Comparison of ENCODE assay signal across 8 mouse cellular contexts in genomic region chr12:29723722-29724338, GRCm38 (mm10).
DNase-seq lines count a peak whose midpoint lies in the region; ATAC-seq and TF ChIP-seq lines count a peak whose summit lies in the region.
"Had no signal": no experiment of that assay in that cellular context is flagged by ENCODE, and none has a peak within 500 bp of the region (broad histone marks: within the 10 kb centered on the region; RNA-seq: fewer than 3 reads in every experiment).

No protein-coding gene starts in this region.

- no peaks in the 10 kb centered on the region for H3K27me3 ChIP-seq in cerebellum, adult 2 months (ENCODE audit: control insufficient read depth, insufficient read depth, low read length)
- H3K27me3 ChIP-seq in forebrain, embryonic 13.5 days, result no peaks in the 10 kb centered on the region
- no peaks in the 10 kb centered on the region for H3K27me3 ChIP-seq in kidney, adult 2 months (replicated peaks; ENCODE audit: control insufficient read depth, insufficient read depth, low read length)

- H3K4me1 ChIP-seq in cerebellum, adult 2 months (ENCODE audit: control insufficient read depth, insufficient read depth, low read length), result peaks cover 13% of the 10 kb centered on the region
- H3K4me1 ChIP-seq in forebrain, embryonic 13.5 days, result peaks cover 14% of the 10 kb centered on the region
- no peaks in the 10 kb centered on the region for H3K4me1 ChIP-seq in kidney, adult 2 months (ENCODE audit: control insufficient read depth, insufficient read depth, low read length)

- TF ChIP-seq CTCF in cerebellum, adult 2 months (IDR thresholded peaks at IDR 0.05; ENCODE audit: borderline replicate concordance, insufficient read depth, low read depth, low read length), result no peak
- no peak for TF ChIP-seq CTCF in kidney, adult 2 months (conservative IDR thresholded peaks at IDR 0.05; ENCODE audit: insufficient read depth, insufficient read length, low read depth, low read length)

- H3K27ac ChIP-seq in cerebellum, adult 2 months (ENCODE audit: insufficient read depth, low read length), result no peak overlapping the region
- peak overlapping the region; percentile 52 for H3K27ac ChIP-seq in forebrain, embryonic 13.5 days
- H3K27ac ChIP-seq in kidney, adult 2 months (ENCODE audit: insufficient read depth, low read depth, low read length), result no peak overlapping the region

- WGBS in cerebellum, adult 2 months, result 28% methylated on average over 17 of the region's 17 CpGs
- 56% methylated on average over 17 of the region's 17 CpGs for WGBS in forebrain, embryonic 13.5 days
- WGBS in kidney, adult 2 months, result 84% methylated on average over 17 of the region's 17 CpGs

- peak overlapping the region; percentile 6; the same call in 1 of the 2 replicates for H3K4me2 ChIP-seq in forebrain, embryonic 13.5 days

- H3K4me3 ChIP-seq in cerebellum, adult 2 months (replicated peaks; ENCODE audit: insufficient read depth, low read depth, low read length), result no peak overlapping the region
- no peak overlapping the region for H3K4me3 ChIP-seq in forebrain, embryonic 13.5 days
- H3K4me3 ChIP-seq in kidney, adult 2 months (ENCODE audit: insufficient read depth, low read depth, low read length), result no peak overlapping the region

- DNase-seq in cerebellum, adult 2 months, result peak; percentile 76 to 82
- DNase-seq in layer of hippocampus, postnatal 14 days (ENCODE audit: low spot score in 2 of 2), result peak; percentile 72 to 88
- peak; percentile 84 for DNase-seq in retina, postnatal 1 day
- DNase-seq in kidney, adult 2 months, result no peak
- DNase-seq in adrenal gland, adult 2 months, result no peak
- DNase-seq in gastrocnemius, adult 8-10 months (ENCODE audit: low spot score in 2 of 2), result no peak
- DNase-seq: heart, adult 11 months had no signal

- no peak overlapping the region for H3K9ac ChIP-seq in forebrain, embryonic 13.5 days

- no peaks in the 10 kb centered on the region for H3K36me3 ChIP-seq in forebrain, embryonic 13.5 days (ENCODE audit: poor library complexity, severe bottlenecking)
- no peaks in the 10 kb centered on the region for H3K36me3 ChIP-seq in kidney, adult 2 months (ENCODE audit: control insufficient read depth, insufficient read depth, low read length)

- ATAC-seq in forebrain, embryonic 13.5 days, result peak; percentile 86

- no peaks in the 10 kb centered on the region for H3K9me3 ChIP-seq in forebrain, embryonic 13.5 days (replicated peaks)

- TF ChIP-seq POLR2A in cerebellum, adult 2 months (IDR thresholded peaks at IDR 0.05; ENCODE audit: borderline replicate concordance, insufficient read depth, low read length), result no peak
- no peak for TF ChIP-seq POLR2A in kidney, adult 2 months (IDR thresholded peaks at IDR 0.05; ENCODE audit: low read depth, low read length)

Comparison
In these comparisons a context has a peak if more than half of its experiments do, and no peak if none do; other contexts are left out.
1. DNase-seq: peak in cerebellum, adult 2 months (2 of 2), layer of hippocampus, postnatal 14 days (2 of 2) and retina, postnatal 1 day (single experiment); none in kidney, adult 2 months (single experiment), adrenal gland, adult 2 months (single experiment) and gastrocnemius, adult 8-10 months (0 of 2).